20 mouse cellular contexts compared by ENCODE assay signal in genomic region chr5:35710931-35711330, GRCm38 (mm10). TPM values are rescaled to one million over a fixed set of nuclear protein-coding genes. Genes with fewer than 3 reads are reported as not detected.
DNase-seq lines count a peak whose midpoint lies in the region; TF ChIP-seq lines count a peak whose summit lies in the region.
"Had no signal": no experiment of that assay in that cellular context is flagged by ENCODE, and none has a peak within 500 bp of the region (broad histone marks: within the 10 kb centered on the region; RNA-seq: fewer than 3 reads in every experiment).

No protein-coding gene starts in this region.

- H3K79me2 ChIP-seq in myocyte (ENCODE audit: control insufficient read depth, insufficient read depth): no peaks in the 10 kb centered on the region

- intact Hi-C loops in gastrocnemius, postnatal 36 days (cut with DNase I): no loop called here

- no peaks in the 10 kb centered on the region for H3K36me3 ChIP-seq in myocyte (ENCODE audit: control insufficient read depth, insufficient read depth)
- H3K36me3 ChIP-seq: forebrain, embryonic 10.5 days; heart, embryonic 12.5 days; hindbrain, embryonic 10.5 days; hindbrain, embryonic 13.5 days had no signal

- H3ac ChIP-seq in myocyte (ENCODE audit: control insufficient read depth, insufficient read length): no peak overlapping the region

- DNase-seq in kidney, postnatal 14 days: peak; percentile 50
- no peak for DNase-seq in kidney, postnatal 25 days
- peak; percentile 41 for DNase-seq in NIH3T3 (ENCODE audit: low read depth)
- DNase-seq in gastrocnemius, postnatal 36 days: no peak
- DNase-seq in ovary, postnatal 14 days (ENCODE audit: low spot score): no peak
- DNase-seq: cerebellum, adult 18-20 months; cerebellum, adult 9-10 months; cerebellum, postnatal 14 days; gastrocnemius, adult 2 months; gastrocnemius, postnatal 14 days; heart, adult 18-20 months; heart, postnatal 10 days; heart, postnatal 36 days had no signal

- H3K4me3 ChIP-seq in myocyte: no peak overlapping the region
- H3K4me3 ChIP-seq: forebrain, embryonic 10.5 days; forebrain, embryonic 13.5 days; gastrocnemius, adult 2 months; heart, embryonic 12.5 days; heart, embryonic 15.5 days; hindbrain, embryonic 10.5 days; hindbrain, embryonic 13.5 days had no signal

- H3K4me2 ChIP-seq in myocyte (ENCODE audit: low read depth): peak overlapping the region; percentile 54
- H3K4me2 ChIP-seq: forebrain, embryonic 13.5 days; heart, embryonic 12.5 days; heart, embryonic 15.5 days; hindbrain, embryonic 13.5 days had no signal

- no peak for TF ChIP-seq POLR2A in myocyte (IDR thresholded peaks at IDR 0.05; ENCODE audit: insufficient read length, low read depth)

- H3K27me3 ChIP-seq in myocyte (ENCODE audit: control insufficient read depth, insufficient read depth, insufficient read length): no peaks in the 10 kb centered on the region
- H3K27me3 ChIP-seq: forebrain, embryonic 13.5 days; heart, embryonic 12.5 days had no signal

TF ChIP-seq in myocyte, 11 proteins besides CTCF, POLR2A, EP300 and RAD21:
- no peak for TF ChIP-seq E2F4 (IDR thresholded peaks at IDR 0.05; ENCODE audit: insufficient read depth)
- no peak for TF ChIP-seq CEBPB (IDR thresholded peaks at IDR 0.05; ENCODE audit: insufficient read depth, poor library complexity, severe bottlenecking)
- no peak for TF ChIP-seq MAX (IDR thresholded peaks at IDR 0.05; ENCODE audit: low read depth)
- TF ChIP-seq USF1 (IDR thresholded peaks at IDR 0.05; ENCODE audit: low read depth): no peak
- TF ChIP-seq MYOD1 (IDR thresholded peaks at IDR 0.05; ENCODE audit: control insufficient read depth in 1 of 3, insufficient read length in 2 of 3, low read depth in 2 of 3): no peak
- no peak for TF ChIP-seq SRF (IDR thresholded peaks at IDR 0.05; ENCODE audit: control insufficient read depth, insufficient read length, low read depth)
- no peak for TF ChIP-seq POLR2AphosphoS2 (IDR thresholded peaks at IDR 0.05; ENCODE audit: insufficient read length, low read depth)
- no peak for TF ChIP-seq MYOG (IDR thresholded peaks at IDR 0.05; ENCODE audit: control insufficient read depth in 1 of 3, insufficient read depth in 1 of 3, insufficient read length in 2 of 3, low read depth in 2 of 3)
- TF ChIP-seq REST (IDR thresholded peaks at IDR 0.05; ENCODE audit: insufficient read depth, insufficient read length): no peak

RNA-seq across cellular contexts. Expression of gene Sh3tc1, which starts 28.9 kb away (rescaled TPM):
- 0.26 TPM for polyA plus RNA-seq in myocyte (2012; fragmentation: generic; extraction: Trizol)
- 1 to 10 TPM; 2.0 to 3.2 TPM for total RNA-seq in gastrocnemius, postnatal 36 days (2021)

RNA-seq across cellular contexts. Expression of gene Htra3, which starts 31.3 kb away (rescaled TPM):
- polyA plus RNA-seq in myocyte (2012; fragmentation: generic; extraction: Trizol): 5.9 TPM
- total RNA-seq in gastrocnemius, postnatal 36 days (2021): 10 to 100 TPM; 39.4 to 40.5 TPM

RNA-seq across cellular contexts. Expression of gene Ablim2, which starts 46.7 kb away (rescaled TPM):
- polyA plus RNA-seq in myocyte (2012; fragmentation: generic; extraction: Trizol): 11.9 TPM
- total RNA-seq in gastrocnemius, postnatal 36 days (2021): 10 to 100 TPM; 36.6 to 37.1 TPM
- polyA plus RNA-seq: forebrain, embryonic 10.5 days had no signal

Comparison
In these comparisons a context has a peak if more than half of its experiments do, and no peak if none do; other contexts are left out.
1. DNase-seq: peak in kidney, postnatal 14 days (single experiment) and NIH3T3 (single experiment); none in kidney, postnatal 25 days (0 of 2), gastrocnemius, postnatal 36 days (0 of 2) and ovary, postnatal 14 days (single experiment).